Mouse (Mus musculus) stomach, postnatal 0 days (tissue): ENCODE measurements around the gene Tamm41. TPM values are rescaled to one million over a fixed set of nuclear protein-coding genes. Genes with fewer than 3 reads are reported as not detected.

Experiments
- ATAC-seq: fragments of 200-750 bp; cut with Nextera tagmentation; 2 replicates; pipeline ENCODE4 v1.8.0; 2017; ENCODE audit not compliant: low FRiP score, low TSS enrichment
- DNase-seq: peaks from one replicate; pipeline ENCODE4 v3.0.0-alpha.2; 2016; ENCODE audit warnings: low spot score
- H3K27ac ChIP-seq: fragments of 300-500 bp; sonication (generic); replicated peaks from 2 replicates; pipeline ENCODE4 v1.5.1; 2014; ENCODE audit warnings: mild to moderate bottlenecking, control low read depth
- H3K27me3 ChIP-seq: fragments of 300-500 bp; sonication (generic); 2 replicates; pipeline ENCODE4 v1.6.1; 2014; ENCODE audit warnings: low read length; ENCODE audit not compliant: control insufficient read depth, insufficient read depth
- H3K36me3 ChIP-seq: fragments of 300-500 bp; sonication (generic); 2 replicates; pipeline ENCODE4 v1.6.1; 2014; ENCODE audit warnings: low read length, mixed read lengths; ENCODE audit not compliant: control insufficient read depth, insufficient read depth
- H3K4me1 ChIP-seq: fragments of 300-500 bp; sonication (generic); replicated peaks from 2 replicates; pipeline ENCODE4 v1.6.1; 2014; ENCODE audit warnings: antibody characterized with exemption; ENCODE audit not compliant: control insufficient read depth, insufficient read depth
- H3K4me2 ChIP-seq: fragments of 300-500 bp; sonication (generic); replicated peaks from 2 replicates; pipeline ENCODE4 v1.6.1; 2014; ENCODE audit warnings: low read depth, mild to moderate bottlenecking, control low read depth, moderate library complexity
- H3K4me3 ChIP-seq: fragments of 300-500 bp; sonication (generic); 2 replicates; pipeline ENCODE4 v1.5.1; 2014; ENCODE audit warnings: low read depth, low read length, control low read depth
- H3K9ac ChIP-seq: fragments of 300-500 bp; sonication (generic); 2 replicates; pipeline ENCODE4 v1.6.1; 2014; ENCODE audit warnings: mild to moderate bottlenecking, low read length, control low read depth, mixed read lengths
- H3K9me3 ChIP-seq: fragments of 300-500 bp; sonication (generic); 2 replicates; pipeline ENCODE4 v1.6.1; 2016; ENCODE audit warnings: low read length; ENCODE audit not compliant: control insufficient read depth
- CTCF ChIP-seq: IDR thresholded peaks from 2 replicates; pipeline ENCODE4 v1.5.1; 2016; ENCODE audit warnings: antibody characterized with exemption, low read depth, mild to moderate bottlenecking, moderate library complexity
- EP300 ChIP-seq: optimal IDR thresholded peaks from 2 replicates; pipeline ENCODE3; 2016; ENCODE audit warnings: antibody characterized with exemption
- WGBS: fragments of 180-500 bp; shearing (Covaris S2); extraction: QIAGEN DNeasy Blood & Tissue Kit; methylation state at CpG from one replicate; pipeline ENCODE4 v1.1.7; 2014; 5-methylcytosine and 5-hydroxymethylcytosine counted together
- polyA plus RNA-seq: library from polyadenylated mRNA; unstranded; fragments of >200 nt; fragmentation: Nextera tagmentation; extraction: Ambion mirVana; gene quantifications from 2 replicates; pipeline ENCODE4 v1.2.1, GENCODE M21; 2015

The Tamm41 gene
- polyA plus RNA-seq, 1 experiment from 2014 or later: 35.8 TPM

DNA sequence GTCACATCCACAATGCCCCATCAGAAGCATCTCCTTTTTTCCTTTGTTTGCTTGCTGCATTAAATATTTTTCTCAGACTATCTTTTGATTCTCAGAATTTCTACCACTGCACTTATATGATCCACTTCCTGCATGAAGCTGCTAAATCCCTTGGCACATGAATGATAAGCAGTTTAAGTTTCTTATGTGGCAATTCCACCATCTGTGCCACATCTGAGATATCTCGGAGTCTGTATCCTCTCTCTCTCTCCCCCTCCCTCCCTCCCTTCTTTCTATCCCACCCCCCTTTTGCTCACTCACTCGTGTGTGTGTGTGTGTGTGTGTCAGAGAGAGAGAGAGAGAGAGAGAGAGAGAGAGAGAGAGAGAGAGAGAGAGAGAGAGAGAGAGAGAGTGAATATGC is 10.1 kb upstream of the Tamm41 start:
- Histone ChIP-seq H3K27me3 (no peaks in the 10 kb centered on the region), H3K27ac (no peak overlapping the region), H3K36me3 (no peaks in the 10 kb centered on the region), H3K9me3 (no peaks in the 10 kb centered on the region), H3K4me1 (no peaks in the 10 kb centered on the region), H3K4me3 (no peak overlapping the region), H3K9ac (no peak overlapping the region), H3K4me2 (no peak overlapping the region)
- ATAC-seq (no peak), DNase-seq (no peak)
- 43% methylated on average over 1 of the region's 2 CpGs for WGBS
- TF ChIP-seq EP300 (no peak), CTCF (no peak)

DNA sequence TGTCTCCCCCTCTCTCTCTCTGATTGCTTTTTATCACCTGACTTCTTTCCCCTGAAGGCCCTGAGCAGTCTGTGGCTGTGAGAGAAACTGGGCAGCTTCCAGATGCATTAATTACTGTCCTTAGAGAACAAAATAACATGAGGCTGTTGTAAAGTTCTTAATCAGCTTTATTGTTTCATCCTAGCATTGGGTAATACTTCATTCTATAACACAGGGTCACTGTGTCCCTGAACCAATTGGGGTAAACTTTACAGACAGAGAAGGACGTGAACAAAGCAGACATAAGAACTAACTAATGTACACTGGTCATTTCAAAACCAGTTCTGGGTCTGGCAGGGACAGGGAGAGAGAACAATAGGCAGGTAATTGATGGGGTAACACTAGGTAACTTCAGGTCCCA is 8.4 kb upstream of the Tamm41 start:
- no peak overlapping the region for H3K4me2 ChIP-seq
- H3K27me3 ChIP-seq: no peaks in the 10 kb centered on the region
- ATAC-seq: no peak
- H3K9me3 ChIP-seq: no peaks in the 10 kb centered on the region
- H3K4me3 ChIP-seq: no peak overlapping the region
- H3K36me3 ChIP-seq: no peaks in the 10 kb centered on the region
- H3K4me1 ChIP-seq: no peaks in the 10 kb centered on the region
- H3K9ac ChIP-seq: no peak overlapping the region
- WGBS: 67% methylated on average over 1 of the region's 1 CpGs
- TF ChIP-seq EP300: no peak
- TF ChIP-seq CTCF: no peak
- H3K27ac ChIP-seq: no peak overlapping the region
- no peak for DNase-seq

DNA sequence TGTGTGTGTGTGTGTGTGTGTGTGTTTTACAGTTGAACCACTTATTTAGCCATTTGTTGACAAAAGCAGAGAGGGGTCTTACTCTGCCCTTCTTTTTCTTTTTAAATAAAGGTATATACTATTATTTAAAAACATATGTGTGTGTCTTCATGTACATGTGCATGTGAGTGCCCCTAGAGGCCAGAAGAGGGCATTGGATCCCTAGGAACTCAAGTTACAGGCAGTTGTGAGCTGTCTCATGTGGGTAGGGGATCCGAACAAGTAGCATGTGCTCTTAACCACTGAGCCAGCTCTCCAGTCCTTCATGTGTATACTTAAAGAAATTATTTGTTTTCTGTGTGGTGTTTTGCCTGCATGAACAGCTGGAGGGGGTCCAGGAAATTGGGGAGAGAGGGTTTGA is 7.0 kb upstream of the Tamm41 start:
- no peak overlapping the region for H3K27ac ChIP-seq
- H3K9me3 ChIP-seq: no peaks in the 10 kb centered on the region
- H3K36me3 ChIP-seq: no peaks in the 10 kb centered on the region
- no peak overlapping the region for H3K9ac ChIP-seq
- H3K4me3 ChIP-seq: no peak overlapping the region
- ATAC-seq: no peak
- H3K27me3 ChIP-seq: no peaks in the 10 kb centered on the region
- WGBS: 52% methylated on average over 1 of the region's 1 CpGs
- DNase-seq: no peak
- no peak overlapping the region for H3K4me2 ChIP-seq
- TF ChIP-seq CTCF (peak; percentile 62), EP300 (no peak)
- no peaks in the 10 kb centered on the region for H3K4me1 ChIP-seq

DNA sequence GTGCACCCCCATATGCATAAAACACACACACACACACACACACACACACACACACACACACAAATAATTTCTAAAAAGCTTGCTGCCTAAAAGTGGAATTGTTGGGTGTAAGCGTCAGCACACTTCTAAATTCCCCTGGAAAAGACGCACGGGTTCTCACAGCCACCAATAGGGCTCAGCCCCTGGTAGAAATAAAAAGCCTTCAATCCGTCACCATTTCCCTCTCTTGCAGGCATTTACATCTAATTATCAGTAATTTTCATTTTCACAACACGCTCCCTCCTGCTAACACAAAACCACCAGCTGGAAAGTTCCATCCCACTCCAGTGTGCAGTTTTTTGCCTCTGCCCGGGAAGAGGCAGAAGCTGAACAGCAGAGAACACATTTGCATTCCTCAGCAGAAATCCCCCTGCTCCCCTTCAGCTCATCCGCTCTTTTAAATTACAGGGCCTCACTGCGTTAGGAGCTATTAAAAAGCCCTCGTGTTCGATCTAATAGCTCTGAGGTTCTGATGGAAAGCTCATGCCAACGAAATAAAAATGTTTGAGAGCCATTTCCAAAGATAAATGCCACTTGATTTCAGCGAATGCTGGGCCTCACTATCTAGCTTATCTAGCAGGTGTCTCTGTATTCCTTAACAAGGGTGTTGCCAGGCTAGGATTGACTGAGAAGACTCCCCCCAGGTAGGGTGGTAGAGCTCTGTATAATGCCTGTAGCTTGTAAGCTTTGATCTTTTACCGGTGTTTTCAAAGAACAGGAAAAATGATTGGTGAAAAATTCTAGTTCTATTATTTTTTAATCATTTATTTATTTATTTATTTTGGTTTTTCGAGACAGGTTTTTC is 6.2 kb upstream of the Tamm41 start:
- no peak overlapping the region for H3K9ac ChIP-seq
- ATAC-seq (no peak), DNase-seq (no peak)
- no peaks in the 10 kb centered on the region for H3K4me1 ChIP-seq
- no peak overlapping the region for H3K27ac ChIP-seq
- TF ChIP-seq EP300 (no peak), CTCF (no peak)
- no peaks in the 10 kb centered on the region for H3K9me3 ChIP-seq
- no peak overlapping the region for H3K4me2 ChIP-seq
- H3K4me3 ChIP-seq: no peak overlapping the region
- no peaks in the 10 kb centered on the region for H3K36me3 ChIP-seq
- no peaks in the 10 kb centered on the region for H3K27me3 ChIP-seq
- 75% methylated on average over 14 of the region's 14 CpGs for WGBS

DNA sequence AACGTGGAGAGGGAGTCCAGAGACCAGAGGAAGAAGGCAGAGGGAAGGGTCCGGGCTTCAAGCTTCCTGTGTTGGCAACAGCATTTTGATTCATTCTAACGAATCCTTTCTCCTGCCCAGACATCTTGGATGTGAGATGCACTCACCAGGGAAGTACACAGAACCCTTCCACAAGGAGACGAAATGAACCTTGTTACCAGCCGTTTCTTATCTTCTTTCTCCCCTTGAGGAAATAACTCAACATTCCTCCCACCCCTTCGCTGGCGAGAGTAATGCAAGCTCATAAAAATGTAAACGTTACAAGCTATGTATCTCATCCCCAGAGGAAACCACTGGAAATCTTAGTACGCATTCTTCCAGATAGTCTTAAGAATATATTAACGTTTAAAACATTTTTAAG is 4.9 kb upstream of the Tamm41 start:
- WGBS: 18% methylated on average over 10 of the region's 10 CpGs
- no peak for TF ChIP-seq EP300
- TF ChIP-seq CTCF: no peak
- no peak overlapping the region for H3K4me2 ChIP-seq
- H3K9me3 ChIP-seq: no peaks in the 10 kb centered on the region
- no peak overlapping the region for H3K4me3 ChIP-seq
- ATAC-seq: no peak
- no peaks in the 10 kb centered on the region for H3K27me3 ChIP-seq
- no peak overlapping the region for H3K9ac ChIP-seq
- no peak for DNase-seq
- H3K27ac ChIP-seq: no peak overlapping the region
- H3K36me3 ChIP-seq: no peaks in the 10 kb centered on the region
- no peaks in the 10 kb centered on the region for H3K4me1 ChIP-seq

DNA sequence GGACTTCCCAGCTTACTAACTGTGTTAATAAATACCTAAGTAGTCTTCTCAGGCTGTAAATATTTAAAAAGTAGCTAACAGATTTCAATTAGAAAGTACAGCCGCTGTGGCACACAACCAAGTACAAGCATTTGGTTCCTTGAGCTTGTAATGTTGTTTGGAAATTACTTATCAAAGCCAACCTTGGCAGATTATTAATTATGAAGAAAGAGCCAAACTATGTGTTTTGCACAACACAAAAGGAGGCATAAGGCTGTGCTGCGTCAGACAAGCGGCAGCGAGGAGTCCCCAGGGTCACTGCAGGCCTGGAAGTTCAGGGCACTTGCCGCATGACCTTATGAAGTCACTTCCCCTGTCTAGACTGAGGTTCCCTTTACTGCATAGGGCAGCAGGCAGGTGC is 4.2 kb downstream of the Tamm41 start:
- Histone ChIP-seq H3K4me2 (no peak overlapping the region), H3K9me3 (no peaks in the 10 kb centered on the region), H3K4me3 (no peak overlapping the region), H3K27me3 (no peaks in the 10 kb centered on the region), H3K4me1 (peaks cover 4% of the 10 kb centered on the region; the same call in 1 of the 2 replicates), H3K36me3 (peaks cover 6% of the 10 kb centered on the region), H3K9ac (no peak overlapping the region), H3K27ac (no peak overlapping the region)
- TF ChIP-seq CTCF (no peak), EP300 (no peak)
- no peak for ATAC-seq
- no peak for DNase-seq
- 93% methylated on average over 5 of the region's 5 CpGs for WGBS
